Mouse (Mus musculus): ENCODE measurements around the gene Fads3.
A peak's percentile ranks its signal among the peaks of the same experiment; 100 is the strongest.

Gene Fads3

GRCm38 (mm10) chr19:10105034-10105493, 63.7 kb downstream of the Fads3 start:
- DNase-seq (ENCODE audit: inconsistent age in 2 of 2, low spot score in 1 of 2): peak in 1 of 2 experiments; percentile 32

- no peak for DNase-seq (ENCODE audit: inconsistent age in 2 of 2, low spot score in 1 of 2)
These were observed 65.3 kb downstream of the Fads3 start for GRCm38 (mm10) chr19:10106634-10107033.

- DNase-seq (ENCODE audit: inconsistent age in 2 of 2, low spot score in 1 of 2): peak; percentile 80 to 94
These were observed 65.8 kb downstream of the Fads3 start for GRCm38 (mm10) chr19:10107051-10107611.

DNA sequence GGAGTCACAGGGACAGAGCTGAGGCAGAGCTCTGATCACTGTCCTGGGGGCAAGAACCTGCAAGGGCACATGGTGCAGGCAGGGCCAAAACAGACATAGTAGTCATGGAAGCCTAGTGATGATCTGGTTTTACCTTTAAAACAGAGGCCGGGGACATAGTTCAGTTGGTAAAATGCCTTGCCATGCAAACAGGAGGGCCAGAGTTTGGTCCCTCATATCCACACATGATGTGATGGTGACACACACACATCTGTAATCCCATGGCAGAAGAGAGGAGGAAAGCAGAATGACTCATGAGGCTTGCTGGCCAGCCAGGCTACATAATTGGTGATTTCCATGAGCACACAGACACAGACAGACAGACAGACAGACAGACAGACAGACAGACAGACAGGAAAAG, 66.8 kb downstream of the Fads3 start:
- DNase-seq (ENCODE audit: inconsistent age in 2 of 2, low spot score in 1 of 2): peak in 1 of 2 experiments; percentile 82

GRCm38 (mm10) chr19:10108666-10109065, 67.3 kb downstream of the Fads3 start:
- DNase-seq (ENCODE audit: inconsistent age in 2 of 2, low spot score in 1 of 2): peak in 1 of 2 experiments; percentile 53

Data from adrenal gland, adult (tissue).